Mouse (Mus musculus): Measurements from ENCODE around the gene Nkx2-2.

DNA sequence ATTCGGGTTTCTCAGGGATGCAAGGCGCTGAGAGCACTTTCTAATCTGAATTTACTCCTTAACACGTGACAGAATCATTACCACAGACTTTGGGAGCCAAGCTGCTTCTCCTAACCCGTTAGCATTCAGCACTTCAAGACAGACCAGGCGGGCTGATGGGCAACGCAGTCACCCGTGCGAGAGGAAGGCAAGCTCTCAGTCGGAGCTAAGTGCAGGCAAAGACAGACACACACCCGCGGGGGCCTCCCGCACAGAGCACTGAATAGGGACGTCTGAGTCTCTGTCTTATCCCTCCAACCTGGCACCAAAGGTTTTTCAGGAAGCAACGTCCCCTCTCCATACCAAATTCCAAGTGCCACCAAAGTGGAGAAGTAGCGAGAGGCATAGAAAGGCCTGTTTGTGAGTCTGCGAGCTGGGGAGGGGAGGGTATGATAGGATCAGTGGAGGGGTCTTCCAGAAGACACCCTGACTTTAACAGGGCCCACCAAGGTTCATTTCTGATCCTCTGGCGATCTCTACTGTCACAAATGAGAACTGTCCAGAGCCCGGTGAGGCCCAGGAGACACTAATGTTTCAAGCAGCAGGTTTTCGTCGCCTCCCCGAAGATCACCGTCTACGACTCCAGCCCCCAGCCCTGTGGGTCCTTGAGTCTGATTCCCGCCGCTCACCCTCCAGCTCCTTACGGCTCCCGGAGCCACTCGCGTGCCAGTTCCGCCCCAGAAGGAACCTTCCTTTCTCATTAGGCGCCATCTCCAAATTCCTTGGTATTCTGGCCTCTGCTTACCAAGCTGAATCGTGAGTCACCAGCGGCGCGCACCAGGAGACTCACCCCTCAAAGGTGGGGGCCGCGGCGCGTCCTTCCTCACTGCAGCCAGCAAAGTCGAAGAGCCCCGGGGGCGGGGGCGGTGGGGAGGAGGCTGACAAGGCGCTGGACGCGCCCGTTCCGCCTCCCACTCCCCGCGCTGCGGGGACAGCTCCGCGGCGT lies at the start of gene Nkx2-2:
- TF ChIP-seq CTCF (IDR thresholded peaks at IDR 0.05; ENCODE audit: borderline replicate concordance, insufficient read depth, low read length) (no peak), POLR2A (IDR thresholded peaks at IDR 0.05; ENCODE audit: low read depth, low read length) (no peak)
